Mouse (Mus musculus) megakaryocyte progenitor cell, adult 5-6 weeks (primary cell): ENCODE data around the gene Tigit. TPM values are rescaled to one million over a fixed set of nuclear protein-coding genes. Genes with fewer than 3 reads are reported as not detected.

ENCODE experiments used
- ATAC-seq: replicated peaks from 2 replicates; pipeline ENCODE4 v1.8.0; 2016; ENCODE audit warnings: mild to moderate bottlenecking, moderate TSS enrichment, inconsistent platforms; ENCODE audit not compliant: poor library complexity
- total RNA-seq, 2 experiments: library from RNA; stranded (forward) in 1 of 2; stranded (reverse) in 1 of 2; fragments of 157-497, 149-512 nt in 1 of 2; fragments of 200-1000 nt in 1 of 2; gene quantifications; 2 replicates each; pipeline versions ENCODE4 v1.2.3 to v1.2.4; 2015 to 2017

Gene Tigit
- total RNA-seq, 2 experiments from 2014 or later = not detected

DNA sequence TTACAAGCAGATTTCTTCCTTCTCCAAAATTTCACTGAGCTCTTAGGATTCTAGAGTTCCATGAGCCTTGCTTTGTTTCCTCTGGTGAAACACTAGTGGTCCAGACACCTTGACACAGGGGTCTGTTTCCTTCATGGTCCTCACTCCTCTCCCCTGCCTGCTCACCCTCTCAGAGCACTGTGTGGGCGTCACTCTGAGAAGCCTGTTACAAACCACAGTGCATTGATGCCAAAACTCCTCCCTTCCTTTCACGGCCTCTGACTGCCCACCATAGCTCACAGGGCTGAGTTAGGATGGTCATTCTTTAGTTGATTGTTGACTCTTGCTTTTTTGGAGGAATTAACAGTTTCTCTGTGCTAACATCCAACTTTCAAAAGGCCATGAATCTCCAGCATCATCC lies 43.6 kb downstream of the Tigit start:
- ATAC-seq = no peak

DNA sequence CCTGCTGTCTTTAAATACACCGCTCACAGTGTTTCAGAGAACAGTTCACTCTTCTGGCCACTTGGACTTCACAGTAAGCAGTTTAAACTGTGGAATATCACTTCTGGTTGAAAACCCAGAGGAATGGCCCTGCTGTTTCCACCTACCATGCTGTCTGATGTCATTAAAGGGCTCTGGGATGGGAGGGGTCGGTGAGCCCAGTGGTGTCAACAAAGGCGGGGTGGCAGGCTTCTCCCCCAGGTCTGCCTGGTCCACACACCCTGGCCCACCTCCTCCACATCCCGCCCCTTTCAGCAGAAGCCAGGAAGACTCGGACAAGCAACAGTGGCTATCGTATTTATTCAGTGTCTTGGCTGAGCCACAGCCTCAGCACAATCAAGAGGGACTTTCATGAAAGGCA lies 44.7 kb downstream of the Tigit start:
- no peak for ATAC-seq

DNA sequence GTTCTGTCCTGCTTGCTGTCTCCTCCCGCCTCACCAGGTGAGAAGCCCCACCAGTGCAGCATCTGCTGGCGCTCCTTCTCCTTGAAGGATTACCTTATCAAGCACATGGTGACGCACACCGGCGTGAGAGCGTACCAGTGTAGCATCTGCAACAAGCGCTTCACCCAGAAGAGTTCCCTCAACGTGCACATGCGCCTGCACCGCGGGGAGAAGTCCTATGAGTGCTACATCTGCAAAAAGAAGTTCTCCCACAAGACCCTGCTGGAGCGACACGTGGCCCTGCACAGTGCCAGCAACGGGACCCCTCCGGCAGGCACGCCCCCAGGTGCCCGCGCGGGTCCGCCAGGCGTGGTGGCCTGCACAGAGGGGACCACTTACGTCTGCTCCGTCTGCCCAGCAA lies 45.7 kb downstream of the Tigit start:
- ATAC-seq = no peak

DNA sequence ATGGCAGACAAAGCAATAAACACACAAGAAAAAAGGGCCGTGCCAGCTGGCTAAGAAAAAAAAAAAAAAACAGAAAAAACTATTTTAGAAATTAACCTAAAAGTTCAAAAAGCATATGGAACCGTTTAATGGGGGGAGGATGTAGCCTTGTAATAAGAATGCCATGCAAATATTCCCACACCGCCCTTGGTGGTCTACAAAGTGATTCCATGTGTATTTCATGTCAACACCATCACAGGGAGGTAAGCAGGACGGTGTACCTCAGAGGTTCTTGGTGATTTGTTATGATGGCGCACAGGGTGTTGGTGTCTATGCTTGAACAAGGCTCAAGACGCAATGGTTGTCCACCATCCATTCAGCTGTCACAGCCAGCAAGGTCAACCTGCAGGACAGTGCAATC lies 46.6 kb downstream of the Tigit start:
- ATAC-seq = no peak

DNA sequence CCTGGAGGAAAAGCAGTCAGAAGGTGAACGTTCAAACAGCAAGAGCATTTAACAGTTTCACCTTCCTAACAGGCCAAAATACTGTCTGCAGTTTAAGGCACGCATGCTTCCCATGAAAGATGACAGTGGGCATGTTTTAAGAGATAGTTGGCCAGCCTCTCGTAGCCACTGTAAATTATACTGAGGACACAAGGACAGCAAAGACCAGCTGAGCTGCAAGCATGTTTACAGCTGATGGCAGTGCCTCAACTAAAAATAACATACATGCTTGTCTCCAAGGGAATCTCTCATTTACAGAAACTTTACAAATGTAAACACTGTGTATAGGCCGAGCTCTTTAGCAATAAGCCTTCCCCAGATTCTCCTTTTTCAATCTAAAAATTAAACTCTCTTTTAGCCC lies 47.6 kb downstream of the Tigit start:
- ATAC-seq = no peak

DNA sequence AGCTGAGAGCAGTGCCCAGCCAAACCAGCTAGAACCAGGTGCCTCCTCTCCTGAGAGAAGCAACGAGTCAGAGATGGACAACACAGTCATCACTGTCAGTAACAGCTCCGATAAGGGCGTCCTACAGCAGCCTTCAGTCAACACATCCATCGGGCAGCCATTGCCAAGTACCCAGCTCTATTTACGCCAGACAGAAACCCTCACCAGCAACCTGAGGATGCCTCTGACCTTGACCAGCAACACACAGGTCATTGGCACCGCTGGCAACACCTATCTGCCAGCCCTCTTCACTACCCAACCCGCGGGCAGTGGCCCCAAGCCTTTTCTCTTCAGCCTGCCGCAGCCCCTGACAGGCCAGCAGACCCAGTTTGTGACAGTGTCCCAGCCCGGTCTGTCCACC lies 53.6 kb downstream of the Tigit start:
- ATAC-seq = no peak

DNA sequence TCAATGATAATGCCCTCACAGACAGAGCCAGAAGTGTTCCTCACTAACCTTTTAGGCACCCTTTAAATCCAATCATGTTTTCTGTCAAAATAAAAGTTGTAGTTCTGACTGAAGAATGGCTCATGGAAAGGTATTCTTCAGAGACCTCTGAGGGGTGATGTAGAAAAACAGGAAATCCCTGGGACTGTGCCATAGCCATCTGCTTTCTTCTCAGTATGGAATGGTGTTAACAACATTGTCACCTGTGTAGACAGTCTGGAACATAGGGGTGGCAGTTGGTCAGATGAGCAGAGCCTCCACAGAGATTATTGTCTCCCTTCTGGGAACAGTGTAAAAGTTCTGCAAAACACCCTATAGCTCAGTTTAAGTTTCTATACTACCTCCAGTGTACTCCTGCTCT lies 55.9 kb downstream of the Tigit start:
- no peak for ATAC-seq

DNA sequence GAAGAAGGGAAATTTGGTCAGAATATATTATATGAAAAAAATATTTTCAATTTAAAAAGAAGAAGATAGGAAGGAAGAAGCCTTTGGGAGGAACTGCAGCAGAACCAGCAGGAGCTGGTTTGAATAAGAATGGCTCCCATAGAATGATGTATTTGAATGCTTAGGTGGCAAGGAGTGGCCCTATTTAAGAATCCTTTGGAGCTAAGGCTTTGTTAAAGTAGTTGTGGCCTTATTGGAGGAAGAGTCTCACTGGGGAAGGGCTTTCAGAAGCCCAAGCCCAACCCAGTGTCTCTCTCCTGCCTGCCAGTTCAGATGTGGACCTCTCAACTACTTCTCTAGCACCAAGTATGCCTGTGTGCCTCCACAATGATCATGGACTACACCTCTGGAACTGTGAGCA lies 56.9 kb downstream of the Tigit start:
- ATAC-seq = no peak

DNA sequence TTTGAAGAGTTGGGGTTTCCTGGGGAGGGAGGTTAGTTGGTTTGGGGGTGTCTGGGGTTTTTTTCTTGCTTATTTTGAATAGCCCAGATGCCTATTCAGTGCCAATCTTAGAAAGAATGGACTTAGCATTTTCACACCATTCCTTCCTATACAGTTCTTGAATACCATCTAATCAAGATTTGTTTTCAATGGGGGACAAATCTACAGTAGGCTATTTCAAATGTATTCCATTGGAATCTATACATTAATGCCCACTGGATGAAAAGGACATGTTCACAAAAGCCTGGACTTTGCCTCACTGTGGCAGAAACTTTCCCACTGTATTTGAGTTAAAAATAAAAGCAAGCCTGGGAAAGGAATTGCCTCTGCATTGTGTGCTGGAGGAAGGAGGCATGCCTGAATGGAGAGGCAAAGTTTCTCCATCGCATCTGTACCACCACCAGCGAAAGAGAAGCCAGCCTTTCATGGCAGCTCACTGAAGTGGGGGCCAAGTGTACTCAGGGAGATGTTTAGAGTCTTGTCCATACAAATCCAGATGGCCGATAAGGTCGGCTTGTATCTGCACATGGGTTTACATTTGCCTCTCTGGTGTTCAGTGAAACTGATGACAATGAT lies 59.4 kb downstream of the Tigit start:
- no peak for ATAC-seq

DNA sequence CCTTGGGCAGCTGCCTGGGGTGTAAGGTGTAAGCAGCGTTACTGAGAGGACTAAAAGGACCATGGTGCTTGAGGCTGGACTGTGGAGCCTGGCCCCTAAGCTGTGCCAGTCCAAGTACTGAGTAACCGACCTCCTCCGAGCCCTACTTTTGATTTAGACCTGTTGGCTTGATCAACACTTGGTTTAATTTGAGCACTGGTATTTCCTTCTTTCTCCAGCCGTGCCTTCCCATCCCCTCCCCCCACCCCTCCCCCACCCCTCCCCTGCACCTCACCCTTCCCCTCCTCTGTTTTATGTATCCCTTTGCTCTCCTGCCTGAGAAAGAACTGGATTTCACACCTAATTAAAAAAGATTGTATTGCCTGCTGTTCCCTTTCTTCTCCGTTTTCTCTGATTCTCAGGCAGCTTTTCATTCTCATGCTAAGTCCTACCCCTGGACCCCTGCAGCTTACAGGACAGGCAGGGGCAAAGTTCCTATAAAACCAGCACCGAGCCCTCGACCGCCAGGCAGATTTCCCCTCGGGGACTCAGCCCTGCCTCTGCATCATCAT lies 60.3 kb downstream of the Tigit start:
- ATAC-seq = no peak

DNA sequence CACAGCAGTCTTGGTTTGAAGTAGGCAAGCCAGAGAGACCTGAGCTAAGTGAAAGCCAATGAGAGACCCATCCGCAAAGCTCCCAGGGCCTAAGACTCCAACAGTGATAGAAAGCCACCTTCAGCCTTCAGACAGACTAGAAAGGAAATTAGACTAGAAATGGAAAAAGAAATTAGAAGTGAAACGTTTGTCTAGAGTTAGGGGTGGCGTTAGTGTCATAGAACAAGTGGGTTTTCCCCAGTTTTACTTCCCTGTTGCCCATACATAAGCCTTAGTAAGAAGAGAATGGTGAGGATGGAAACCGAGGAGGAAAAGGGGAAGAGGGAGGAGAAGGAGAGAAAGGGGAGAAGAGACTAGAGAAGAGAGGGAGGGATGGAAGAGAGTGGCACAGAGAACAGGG lies 61.4 kb downstream of the Tigit start:
- ATAC-seq = no peak

DNA sequence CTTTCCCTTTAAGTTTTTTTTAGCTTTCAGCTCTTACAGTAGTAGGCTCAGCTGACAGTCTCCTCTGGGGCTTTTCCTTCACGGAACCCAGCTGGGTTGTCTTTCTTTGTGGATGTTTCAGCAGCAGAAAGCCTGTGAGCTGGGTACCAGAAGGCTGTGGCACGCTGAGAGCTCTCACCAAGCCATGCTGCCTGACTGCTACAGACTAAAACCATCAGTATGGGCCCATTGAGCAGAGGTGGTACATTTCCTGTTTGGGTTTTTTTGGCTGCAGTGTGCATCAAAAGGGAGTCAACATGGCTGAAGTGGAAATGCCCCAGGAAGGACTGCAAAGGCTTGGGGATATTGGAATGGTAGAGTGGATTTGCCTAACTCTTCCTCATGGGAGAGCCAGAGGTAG lies 64.2 kb downstream of the Tigit start:
- no peak for ATAC-seq

Other genes with a start within 250 kb of the Tigit start
- not detected in 2 replicates for gene Drd3, start 89.9 kb upstream of the Tigit start, total RNA-seq (2015)
- gene Drd3, start 89.9 kb upstream of the Tigit start, total RNA-seq (2017) = not detected in 2 replicates
- gene Ccdc191, start 225.7 kb upstream of the Tigit start, total RNA-seq (2015) = 5.2 and 25.4 TPM in 2 replicates
- gene Ccdc191, start 225.7 kb upstream of the Tigit start, total RNA-seq (2017) = 8.9 and 13.4 TPM in 2 replicates